14 mouse cellular contexts compared by ENCODE assay signal in genomic region chr4:149525811-149526210, GRCm38 (mm10). TPM values are rescaled to one million over a fixed set of nuclear protein-coding genes. Genes with fewer than 3 reads are reported as not detected.
DNase-seq lines count a peak whose midpoint lies in the region; ATAC-seq and TF ChIP-seq lines count a peak whose summit lies in the region.
"Had no signal": no experiment of that assay in that cellular context is flagged by ENCODE, and none has a peak within 500 bp of the region (broad histone marks: within the 10 kb centered on the region; RNA-seq: fewer than 3 reads in every experiment).

No protein-coding gene starts in this region.

- H3K4me3 ChIP-seq in heart, embryonic 15.5 days = no peak overlapping the region
- H3K4me3 ChIP-seq in kidney, postnatal 0 days (replicated peaks; ENCODE audit: low read depth, low read length) = no peak overlapping the region
- H3K4me3 ChIP-seq in limb, embryonic 10.5 days = 0 out of 2 replicates have a peak overlapping the region, but pooled peaks have one; percentile 13
- H3K4me3 ChIP-seq in neural tube, embryonic 15.5 days (replicated peaks) = no peak overlapping the region
- H3K4me3 ChIP-seq: hindbrain, embryonic 10.5 days had no signal

- H3K27ac ChIP-seq in heart, embryonic 15.5 days = peak overlapping the region; percentile 35; the same call in 1 of the 2 replicates
- H3K27ac ChIP-seq in kidney, postnatal 0 days = no peak overlapping the region
- peak overlapping the region; percentile 56 for H3K27ac ChIP-seq in limb, embryonic 10.5 days
- 0 out of 2 replicates have a peak overlapping the region, but pooled peaks have one; percentile 28 for H3K27ac ChIP-seq in neural tube, embryonic 15.5 days (replicated peaks)

- 77% methylated on average over 6 of the region's 6 CpGs for WGBS in heart, embryonic 15.5 days
- 59% methylated on average over 6 of the region's 6 CpGs for WGBS in kidney, postnatal 0 days
- 81% methylated on average over 6 of the region's 6 CpGs for WGBS in limb, embryonic 10.5 days
- 86% methylated on average over 6 of the region's 6 CpGs for WGBS in neural tube, embryonic 15.5 days

- H3K9ac ChIP-seq in heart, embryonic 15.5 days = 0 out of 2 replicates have a peak overlapping the region, but pooled peaks have one; percentile 32
- H3K9ac ChIP-seq in kidney, postnatal 0 days (ENCODE audit: low read depth, low read length) = 0 out of 2 replicates have a peak overlapping the region, but pooled peaks have one; percentile 27
- no peak overlapping the region for H3K9ac ChIP-seq in neural tube, embryonic 15.5 days (replicated peaks)
- H3K9ac ChIP-seq: lung, embryonic 14.5 days had no signal

- H3K9me3 ChIP-seq in heart, embryonic 15.5 days (replicated peaks) = no peaks in the 10 kb centered on the region
- no peaks in the 10 kb centered on the region for H3K9me3 ChIP-seq in kidney, postnatal 0 days (replicated peaks; ENCODE audit: low read length)
- no peaks in the 10 kb centered on the region for H3K9me3 ChIP-seq in limb, embryonic 10.5 days (replicated peaks)
- H3K9me3 ChIP-seq in neural tube, embryonic 15.5 days (replicated peaks) = no peaks in the 10 kb centered on the region
- H3K9me3 ChIP-seq: hindbrain, embryonic 10.5 days had no signal

- H3K4me1 ChIP-seq in heart, embryonic 15.5 days (replicated peaks) = peaks cover 61% of the 10 kb centered on the region
- H3K4me1 ChIP-seq in kidney, postnatal 0 days (replicated peaks; ENCODE audit: insufficient read depth, low read length) = peaks cover 18% of the 10 kb centered on the region
- peaks cover 59% of the 10 kb centered on the region for H3K4me1 ChIP-seq in limb, embryonic 10.5 days
- peaks cover 29% of the 10 kb centered on the region for H3K4me1 ChIP-seq in neural tube, embryonic 15.5 days

- H3K36me3 ChIP-seq in heart, embryonic 15.5 days = no peaks in the 10 kb centered on the region
- H3K36me3 ChIP-seq in kidney, postnatal 0 days (ENCODE audit: insufficient read depth, low read length) = no peaks in the 10 kb centered on the region
- 0 out of 2 replicates have a peak, but pooled peaks cover 13% of the 10 kb centered on the region for H3K36me3 ChIP-seq in limb, embryonic 10.5 days
- no peaks in the 10 kb centered on the region for H3K36me3 ChIP-seq in neural tube, embryonic 15.5 days

- no peak for ATAC-seq in heart, embryonic 15.5 days (replicated peaks; ENCODE audit: insufficient number of reproducible peaks, insufficient read depth, low FRiP score, low read depth)
- no peak for ATAC-seq in kidney, postnatal 0 days (replicated peaks; ENCODE audit: low FRiP score, low read depth)
- no peak for ATAC-seq in neural tube, embryonic 15.5 days (ENCODE audit: low FRiP score)

- H3K4me2 ChIP-seq in heart, embryonic 15.5 days = no peak overlapping the region
- H3K4me2 ChIP-seq in kidney, postnatal 0 days (ENCODE audit: low read length) = no peak overlapping the region
- H3K4me2 ChIP-seq in neural tube, embryonic 15.5 days = no peak overlapping the region
- H3K4me2 ChIP-seq: lung, embryonic 14.5 days had no signal

- TF ChIP-seq CTCF in kidney, postnatal 0 days (IDR thresholded peaks at IDR 0.05; ENCODE audit: low read depth) = no peak

- DNase-seq in heart, adult 9 months (ENCODE audit: low spot score in 2 of 2) = no peak
- DNase-seq in kidney, postnatal 0 days (ENCODE audit: low spot score) = no peak
- no peak for DNase-seq in kidney, adult 18-20 months
- DNase-seq in limb, embryonic 10.5 days (ENCODE audit: low spot score) = no peak
- DNase-seq in lung, postnatal 36 days = no peak
- DNase-seq: cerebellum, adult 8-10 months; gastrocnemius, postnatal 10 days; right cerebral cortex, postnatal 4 days had no signal

- H3K27me3 ChIP-seq in heart, embryonic 15.5 days = no peaks in the 10 kb centered on the region
- H3K27me3 ChIP-seq in kidney, postnatal 0 days (ENCODE audit: insufficient read depth, low read length) = no peaks in the 10 kb centered on the region
- H3K27me3 ChIP-seq in limb, embryonic 10.5 days (ENCODE audit: low read depth, poor library complexity, severe bottlenecking) = no peaks in the 10 kb centered on the region
- no peaks in the 10 kb centered on the region for H3K27me3 ChIP-seq in neural tube, embryonic 15.5 days (replicated peaks)

RNA-seq across cellular contexts. Expression of gene Ctnnbip1, which starts 7.8 kb away (rescaled TPM):
- polyA plus RNA-seq in heart, embryonic 15.5 days (2015; fragmentation: Nextera tagmentation; extraction: Ambion mirVana) = 34.7 and 38.0 TPM in 2 replicates
- polyA plus RNA-seq in kidney, postnatal 0 days (2015; fragmentation: Nextera tagmentation; extraction: Ambion mirVana) = 63.3 and 66.3 TPM in 2 replicates
- 67.1 and 78.4 TPM in 2 replicates for polyA plus RNA-seq in limb, embryonic 10.5 days (2016; fragmentation: Nextera tagmentation; extraction: Ambion mirVana)
- 92.7 and 103 TPM in 2 replicates for polyA plus RNA-seq in neural tube, embryonic 15.5 days (2015; fragmentation: Nextera tagmentation; extraction: Ambion mirVana)

RNA-seq across cellular contexts. Expression of gene Lzic, which starts 40.8 kb away (rescaled TPM):
- polyA plus RNA-seq in heart, embryonic 15.5 days (2015; fragmentation: Nextera tagmentation; extraction: Ambion mirVana) = 29.8 and 30.6 TPM in 2 replicates
- polyA plus RNA-seq in kidney, postnatal 0 days (2015; fragmentation: Nextera tagmentation; extraction: Ambion mirVana) = 31.1 and 31.7 TPM in 2 replicates
- 55.1 and 55.4 TPM in 2 replicates for polyA plus RNA-seq in limb, embryonic 10.5 days (2016; fragmentation: Nextera tagmentation; extraction: Ambion mirVana)
- 37.9 and 40.0 TPM in 2 replicates for polyA plus RNA-seq in neural tube, embryonic 15.5 days (2015; fragmentation: Nextera tagmentation; extraction: Ambion mirVana)

RNA-seq across cellular contexts. Expression of gene Nmnat1, which starts 40.8 kb away (rescaled TPM):
- 11.5 and 12.7 TPM in 2 replicates for polyA plus RNA-seq in heart, embryonic 15.5 days (2015; fragmentation: Nextera tagmentation; extraction: Ambion mirVana)
- 9.6 and 13.5 TPM in 2 replicates for polyA plus RNA-seq in kidney, postnatal 0 days (2015; fragmentation: Nextera tagmentation; extraction: Ambion mirVana)
- 16.1 and 16.8 TPM in 2 replicates for polyA plus RNA-seq in limb, embryonic 10.5 days (2016; fragmentation: Nextera tagmentation; extraction: Ambion mirVana)
- polyA plus RNA-seq in neural tube, embryonic 15.5 days (2015; fragmentation: Nextera tagmentation; extraction: Ambion mirVana) = 5.8 and 9.0 TPM in 2 replicates

RNA-seq across cellular contexts. Expression of gene Tmem274, which starts 48.6 kb away (rescaled TPM):
- 0.35 and 0.48 TPM in 2 replicates for polyA plus RNA-seq in heart, embryonic 15.5 days (2015; fragmentation: Nextera tagmentation; extraction: Ambion mirVana)
- polyA plus RNA-seq in kidney, postnatal 0 days (2015; fragmentation: Nextera tagmentation; extraction: Ambion mirVana) = not detected in 2 replicates
- 0.26 and 0.83 TPM in 2 replicates for polyA plus RNA-seq in limb, embryonic 10.5 days (2016; fragmentation: Nextera tagmentation; extraction: Ambion mirVana)
- polyA plus RNA-seq in neural tube, embryonic 15.5 days (2015; fragmentation: Nextera tagmentation; extraction: Ambion mirVana) = not detected in 2 replicates
- polyA plus RNA-seq: lung, embryonic 14.5 days; stomach, embryonic 14.5 days; urinary bladder, adult 2 months had no signal
